Mouse (Mus musculus) embryo, embryonic 11.5 days (tissue): ENCODE results near the gene Nfkbiz.

Experiments used
- DNase-seq: peaks from one replicate; pipeline ENCODE4 v3.0.0-alpha.2; 2012; ENCODE audit warnings: low read depth, low spot score

Gene Nfkbiz

DNA sequence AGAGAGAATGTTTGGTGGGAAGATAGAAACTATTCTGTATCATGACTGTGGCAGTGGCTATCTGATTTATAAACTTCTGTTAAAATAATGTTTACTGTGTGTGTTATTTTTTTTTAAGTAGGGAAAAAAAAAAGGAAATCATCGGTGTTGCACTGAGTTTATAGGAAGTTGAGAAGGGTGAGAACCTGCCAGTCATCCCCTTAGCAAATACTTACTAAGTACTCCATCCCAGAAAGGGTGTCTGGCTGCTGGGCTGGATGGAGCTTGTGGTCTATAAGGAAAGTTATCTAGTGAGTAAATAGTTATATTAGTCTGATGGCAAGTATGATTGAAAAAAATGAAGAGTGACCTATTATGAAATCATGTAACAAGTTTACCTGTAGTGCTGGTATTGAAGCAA, 37.1 kb downstream of the Nfkbiz start:
- DNase-seq, result no peak

DNA sequence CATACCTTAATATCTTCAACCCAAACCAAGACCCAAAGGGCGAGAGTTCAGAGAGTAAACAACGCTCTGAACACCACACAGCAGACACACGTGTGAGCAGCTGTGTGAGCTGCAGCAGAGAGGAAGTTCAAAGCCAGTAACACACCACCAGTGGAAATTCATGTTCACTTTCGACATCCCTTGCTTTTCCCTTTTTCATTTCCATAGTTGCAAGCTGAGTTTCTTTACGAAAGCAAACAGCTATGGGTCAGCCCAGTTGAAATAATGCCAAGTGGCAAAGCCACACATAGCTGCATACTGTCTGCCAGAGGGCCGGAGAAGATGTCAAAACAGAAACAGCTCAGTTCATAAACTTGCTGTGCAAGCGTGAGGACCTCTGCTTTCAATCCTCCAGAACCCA, 39.9 kb downstream of the Nfkbiz start:
- no peak for DNase-seq

GRCm38 (mm10) chr16:55790326-55790725, 48.4 kb downstream of the Nfkbiz start:
- DNase-seq, result no peak

DNA sequence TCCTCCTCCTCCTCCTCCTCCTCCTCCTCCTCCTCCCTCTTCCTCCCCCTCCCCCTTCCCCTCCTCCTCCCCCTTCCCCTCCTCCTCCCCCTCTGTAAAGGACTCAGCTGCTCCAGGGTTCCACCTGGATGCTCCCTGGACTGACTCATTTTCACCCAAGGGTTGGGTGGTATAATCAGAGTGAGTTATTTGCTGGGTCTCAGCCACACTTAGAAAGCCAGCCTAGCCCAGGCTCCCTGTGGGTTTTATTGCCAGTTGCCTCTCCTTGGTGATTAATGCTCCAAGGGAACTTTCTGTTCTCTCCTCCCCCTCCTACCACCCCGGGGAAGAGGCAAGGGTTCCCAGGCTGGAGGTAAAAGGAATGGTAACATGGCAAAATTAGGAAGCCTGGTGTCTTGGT, 49.4 kb downstream of the Nfkbiz start:
- no peak for DNase-seq

GRCm38 (mm10) chr16:55788671-55789070, 50.0 kb downstream of the Nfkbiz start:
- no peak for DNase-seq

DNA sequence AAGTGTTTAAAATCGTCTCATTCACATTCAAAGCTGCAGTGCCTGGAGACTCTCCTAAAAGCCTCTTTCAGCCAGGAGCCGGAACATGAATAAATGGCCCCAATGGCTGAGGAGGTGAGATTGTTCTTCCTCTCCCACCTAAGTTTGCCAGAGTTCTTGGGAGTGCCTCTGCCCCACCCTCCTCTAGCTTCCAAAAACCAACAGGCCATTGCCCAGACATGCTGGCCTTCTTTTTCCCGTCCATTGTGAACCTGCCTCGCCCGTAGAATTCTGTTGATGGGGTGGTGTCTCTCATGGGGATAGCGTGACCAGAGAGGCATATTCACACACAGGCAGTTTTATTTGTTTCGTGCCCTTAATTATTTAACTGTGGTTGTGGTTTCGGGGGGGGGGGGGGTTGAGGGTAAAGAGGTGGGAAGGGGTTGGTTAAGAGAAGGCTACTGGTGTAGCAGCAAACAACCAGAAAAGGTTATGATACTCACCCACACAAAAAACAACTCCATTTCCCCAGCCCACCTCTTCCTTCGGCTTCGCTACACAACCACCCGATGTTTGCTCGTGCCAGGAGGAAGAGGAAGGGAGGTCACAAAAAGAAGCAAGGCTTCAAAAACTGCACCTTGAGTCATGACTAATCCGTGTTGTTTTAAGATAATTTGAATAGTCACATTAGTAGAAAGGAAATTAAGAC, 51.2 kb downstream of the Nfkbiz start:
- no peak for DNase-seq

- DNase-seq, result no peak
Measured at GRCm38 (mm10) chr16:55784379-55784778, 54.3 kb downstream of the Nfkbiz start.

GRCm38 (mm10) chr16:55783923-55784322, 54.8 kb downstream of the Nfkbiz start:
- no peak for DNase-seq

- DNase-seq, result no peak
Measured at GRCm38 (mm10) chr16:55782911-55783310, 55.8 kb downstream of the Nfkbiz start.

- no peak for DNase-seq
Measured at GRCm38 (mm10) chr16:55781809-55782208, 56.9 kb downstream of the Nfkbiz start.

- DNase-seq, result no peak
Measured at GRCm38 (mm10) chr16:55780958-55781558, 57.6 kb downstream of the Nfkbiz start.

DNA sequence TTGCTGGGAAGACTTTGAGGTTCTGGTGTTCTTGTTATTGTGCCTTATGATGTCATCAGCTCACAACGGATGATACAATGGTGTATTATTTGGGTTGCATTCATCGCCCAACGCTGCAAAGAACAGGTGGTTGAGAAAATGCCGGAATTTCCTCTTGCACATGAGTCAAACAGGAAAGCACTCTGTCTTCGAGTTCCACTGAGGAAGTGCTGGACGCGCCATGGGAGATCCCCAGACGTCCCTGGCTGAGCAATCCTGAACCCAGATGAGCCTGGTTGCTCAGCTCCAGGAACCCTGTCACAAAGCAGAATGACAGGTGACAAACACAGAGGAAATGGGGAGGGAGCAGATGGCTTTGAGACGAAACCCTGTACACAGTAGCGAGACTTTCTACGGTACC, 62.4 kb downstream of the Nfkbiz start:
- no peak for DNase-seq

DNA sequence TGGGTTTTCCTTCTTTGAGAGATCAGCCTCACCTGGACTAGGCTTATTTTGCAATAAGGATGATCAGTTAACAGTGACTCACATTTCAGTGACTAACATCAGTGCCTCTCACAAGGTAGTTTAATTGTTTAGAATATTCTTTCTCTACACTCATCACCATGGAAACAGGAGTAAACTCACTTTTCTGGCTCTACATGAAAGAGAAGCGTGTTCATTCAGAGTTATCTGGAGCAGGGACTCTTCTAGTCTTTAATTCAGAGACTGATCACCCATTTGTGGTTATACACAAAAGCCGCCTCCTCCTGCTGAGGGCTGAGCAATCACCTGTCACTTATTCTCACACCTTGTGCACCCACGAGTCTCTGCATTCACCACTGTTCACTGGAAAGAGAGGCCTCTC, 68.5 kb downstream of the Nfkbiz start:
- DNase-seq, result no peak
